Mouse (Mus musculus): ENCODE data around the gene Csf1.

DNA sequence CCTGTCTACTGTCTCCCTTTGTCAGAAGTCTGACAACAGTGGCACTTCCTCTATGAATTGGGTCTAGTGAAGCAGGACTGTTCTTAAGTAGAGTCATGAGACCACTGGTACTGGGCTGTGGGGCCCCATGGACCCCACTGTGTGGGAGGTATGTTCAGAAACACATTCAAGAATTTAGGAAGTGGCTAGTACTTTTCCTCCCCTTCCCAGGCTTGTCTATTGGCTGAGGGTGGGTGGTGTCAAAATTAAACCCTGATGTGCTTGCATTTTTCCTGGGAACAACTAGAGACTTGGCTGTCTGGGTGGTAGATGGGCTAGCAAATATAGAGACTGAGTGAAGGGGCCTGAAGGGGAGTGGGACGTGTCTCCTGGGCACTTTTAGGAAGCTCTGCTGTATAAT is 31.8 kb downstream of the Csf1 start:
- no peak for TF ChIP-seq TAL1 (IDR thresholded peaks at IDR 0.05; ENCODE audit: low read length)
- TF ChIP-seq GATA1 (IDR thresholded peaks at IDR 0.05; ENCODE audit: low read length), result no peak

Data from erythroblast, embryonic 14.5 days (primary cell).